Mouse (Mus musculus): ENCODE data around the gene Men1.

Gene Men1

GRCm38 (mm10) chr19:6364317-6364725, 29.5 kb downstream of the Men1 start:
- peak; percentile 84 to 86 for DNase-seq (ENCODE audit: low spot score in 2 of 2)

GRCm38 (mm10) chr19:6364842-6365241, 30.1 kb downstream of the Men1 start:
- no peak for DNase-seq (ENCODE audit: low spot score in 2 of 2)

DNA sequence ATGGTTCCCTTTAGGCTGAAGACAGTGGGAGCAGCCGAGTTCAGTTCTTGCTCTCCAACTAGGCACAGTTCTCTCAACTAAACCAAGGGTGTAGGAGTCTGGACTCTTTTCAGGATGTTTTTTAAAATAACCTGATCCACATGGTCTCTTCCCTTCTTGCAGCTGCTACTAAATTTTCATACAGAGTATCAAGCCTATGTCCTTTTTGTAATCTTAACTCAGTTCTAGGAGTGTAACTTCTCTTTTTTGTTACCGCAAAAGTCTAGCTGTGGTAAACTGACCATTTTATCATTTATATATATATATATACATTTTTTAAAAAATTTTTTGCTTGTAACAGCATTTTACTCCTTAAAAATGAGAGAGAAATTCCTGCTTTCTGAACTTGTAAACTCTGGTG, 35.4 kb downstream of the Men1 start:
- no peak for DNase-seq (ENCODE audit: low spot score in 2 of 2)

DNA sequence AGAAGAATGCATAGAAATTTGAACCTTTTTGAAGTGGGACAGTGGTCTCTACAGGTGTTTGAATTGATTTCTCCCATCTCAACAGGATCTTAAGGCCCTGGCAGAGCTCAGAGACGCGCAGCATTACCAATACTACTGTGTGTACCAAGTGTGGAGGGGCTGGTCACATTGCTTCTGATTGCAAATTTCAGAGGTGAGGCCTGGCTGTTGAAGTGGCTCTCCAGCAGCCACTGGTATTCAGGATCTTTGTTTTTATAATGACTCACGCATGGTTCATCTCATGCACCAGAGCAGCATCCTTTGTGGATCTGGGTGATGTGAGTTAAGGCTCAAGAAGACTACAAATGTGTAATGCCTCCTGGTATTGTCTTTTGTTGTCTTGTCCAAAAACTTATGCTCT, 37.7 kb downstream of the Men1 start:
- no peak for DNase-seq (ENCODE audit: low spot score in 2 of 2)

GRCm38 (mm10) chr19:6373539-6374400, 39.0 kb downstream of the Men1 start:
- peak; percentile 58 to 73 for DNase-seq (ENCODE audit: low spot score in 2 of 2)

GRCm38 (mm10) chr19:6374571-6374970, 39.8 kb downstream of the Men1 start:
- no peak for DNase-seq (ENCODE audit: low spot score in 2 of 2)

DNA sequence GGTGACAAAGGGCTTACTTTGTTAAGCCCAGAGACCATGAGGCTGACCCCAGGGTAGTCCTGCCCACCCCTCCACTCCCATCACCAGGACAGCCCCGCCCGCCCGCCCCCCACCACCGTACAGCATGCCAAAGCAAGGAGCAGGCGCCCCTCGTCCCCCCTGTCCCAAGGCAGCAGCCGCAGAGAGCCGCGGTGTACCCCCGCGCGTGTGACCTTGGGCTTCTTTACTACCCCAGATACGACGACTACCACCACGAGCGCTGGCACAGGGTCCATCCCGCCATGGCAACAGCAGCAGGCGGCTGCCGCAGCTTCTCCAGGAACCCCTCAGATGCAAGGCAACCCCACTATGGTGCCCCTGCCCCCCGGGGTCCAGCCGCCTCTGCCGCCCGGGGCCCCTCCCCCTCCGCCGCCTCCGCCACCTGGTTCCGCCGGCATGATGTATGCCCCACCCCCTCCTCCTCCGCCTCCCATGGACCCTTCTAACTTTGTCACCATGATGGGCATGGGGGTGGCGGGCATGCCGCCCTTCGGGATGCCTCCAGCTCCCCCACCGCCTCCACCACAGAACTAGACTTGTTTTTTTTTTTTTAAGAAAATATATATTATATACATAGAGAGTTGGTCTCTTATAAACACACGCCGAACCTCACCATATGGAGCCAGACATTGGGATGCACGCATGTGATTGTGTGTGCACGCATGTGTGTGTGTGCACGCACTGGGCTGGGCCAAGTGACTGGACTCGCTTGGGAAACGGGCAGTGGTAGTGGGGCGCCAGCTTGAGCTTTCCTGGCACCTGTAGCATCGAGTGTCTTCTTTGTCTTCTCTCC, 40.9 kb downstream of the Men1 start:
- DNase-seq (ENCODE audit: low spot score in 2 of 2), result no peak

DNA sequence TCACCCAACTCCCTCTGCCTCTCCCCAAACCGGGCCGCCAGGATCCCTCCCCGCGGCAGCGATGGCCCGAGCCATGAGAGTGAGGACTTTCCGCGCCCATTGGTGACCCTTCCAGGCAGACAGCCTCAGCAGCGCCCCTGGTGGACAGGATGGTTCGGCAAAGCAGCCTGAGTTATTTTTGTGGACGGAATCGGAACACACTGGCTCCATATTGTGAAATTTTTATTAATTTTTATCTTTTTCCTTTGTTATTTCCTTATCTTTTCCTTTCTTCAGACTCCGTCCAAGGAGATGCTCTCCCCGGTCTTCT, 41.4 kb downstream of the Men1 start:
- no peak for DNase-seq (ENCODE audit: low spot score in 2 of 2)

DNA sequence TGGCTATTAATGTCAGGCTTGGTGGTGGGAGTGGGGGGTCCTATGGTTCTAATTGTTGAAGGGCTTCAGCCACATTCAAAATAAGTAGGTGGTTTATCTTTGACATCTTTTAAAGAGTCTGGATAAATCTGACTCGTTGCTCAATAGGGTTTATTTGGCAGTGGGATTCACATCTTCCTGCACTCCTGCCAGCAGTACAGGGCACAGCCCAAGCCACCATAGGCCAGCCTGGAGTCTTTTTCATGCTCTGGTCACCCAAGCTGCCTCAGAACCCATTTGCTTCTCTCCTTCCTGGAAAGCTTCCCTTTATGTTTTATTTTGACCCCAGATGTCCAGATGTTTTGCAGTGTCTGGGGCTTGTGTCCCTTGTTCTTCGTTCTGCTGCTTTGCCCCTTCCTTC, 41.9 kb downstream of the Men1 start:
- DNase-seq (ENCODE audit: low spot score in 2 of 2), result no peak

DNA sequence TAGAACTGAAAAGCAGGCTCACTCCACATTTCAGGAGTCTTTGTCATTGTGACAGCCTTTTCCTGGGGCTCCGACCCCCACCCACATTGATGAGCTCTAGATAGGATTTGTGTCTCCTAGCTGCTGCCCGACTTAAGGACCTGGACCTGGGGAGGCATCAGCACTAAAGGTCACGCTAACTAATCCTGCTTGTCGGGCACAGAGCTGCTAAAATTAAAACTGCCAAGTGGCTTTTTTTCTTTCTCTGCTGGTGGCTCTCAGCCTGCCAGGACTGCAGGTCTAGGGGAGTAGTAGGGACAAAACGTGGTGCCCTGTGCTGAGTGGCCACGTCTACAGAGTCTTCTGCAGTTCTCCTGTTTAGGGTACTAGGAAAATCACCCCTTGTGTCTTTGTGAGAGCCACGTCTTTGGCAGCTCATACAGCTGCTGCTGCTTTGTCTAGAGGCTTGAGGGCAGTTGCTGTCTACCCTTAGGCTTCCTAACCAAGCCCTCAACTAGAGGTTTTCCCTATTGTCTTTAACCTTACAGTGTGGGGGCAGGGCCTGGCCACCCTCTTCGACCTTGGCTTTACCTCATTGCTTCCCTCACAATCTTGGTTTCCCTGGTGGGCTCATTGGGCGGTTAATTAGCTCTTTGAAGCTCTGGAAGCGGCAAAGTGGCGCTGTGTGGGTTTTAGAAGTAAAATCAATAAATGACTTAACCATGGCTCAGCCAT, 42.7 kb downstream of the Men1 start:
- no peak for DNase-seq (ENCODE audit: low spot score in 2 of 2)

GRCm38 (mm10) chr19:6380411-6381166, 45.8 kb downstream of the Men1 start:
- no peak for DNase-seq (ENCODE audit: low spot score in 2 of 2)

- DNase-seq (ENCODE audit: low spot score in 2 of 2), result no peak
Observed at GRCm38 (mm10) chr19:6381238-6381637, 46.5 kb downstream of the Men1 start.

DNA sequence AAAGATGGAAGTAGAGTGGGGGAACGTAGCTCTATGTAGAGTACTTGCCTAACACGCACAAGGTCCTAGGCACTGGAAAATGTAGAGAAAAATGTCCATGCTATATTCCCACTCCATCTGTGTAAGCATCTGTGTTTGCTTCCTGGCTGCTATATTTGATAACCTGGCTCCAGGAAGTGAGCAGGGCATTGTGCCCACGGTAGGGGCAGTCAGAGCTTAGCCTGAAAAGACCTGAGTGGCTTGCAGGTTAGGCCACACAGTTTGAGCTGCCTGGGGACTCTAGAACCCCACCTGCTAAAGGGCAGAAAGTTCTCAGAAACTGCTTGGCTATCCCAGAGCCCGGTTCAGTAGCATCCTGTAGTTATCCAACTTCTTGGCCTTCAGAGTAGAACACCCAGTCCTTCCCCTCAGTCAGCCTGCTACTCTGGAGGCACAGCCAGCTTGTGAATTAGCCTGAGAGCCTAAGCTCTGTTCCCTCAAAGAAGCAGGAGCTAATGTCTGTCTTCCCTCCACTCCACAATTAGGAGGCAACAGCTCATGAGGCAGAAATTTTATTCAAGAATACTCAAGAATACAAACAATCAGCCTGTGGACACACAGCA, 47.6 kb downstream of the Men1 start:
- DNase-seq (ENCODE audit: low spot score in 2 of 2), result no peak

DNA sequence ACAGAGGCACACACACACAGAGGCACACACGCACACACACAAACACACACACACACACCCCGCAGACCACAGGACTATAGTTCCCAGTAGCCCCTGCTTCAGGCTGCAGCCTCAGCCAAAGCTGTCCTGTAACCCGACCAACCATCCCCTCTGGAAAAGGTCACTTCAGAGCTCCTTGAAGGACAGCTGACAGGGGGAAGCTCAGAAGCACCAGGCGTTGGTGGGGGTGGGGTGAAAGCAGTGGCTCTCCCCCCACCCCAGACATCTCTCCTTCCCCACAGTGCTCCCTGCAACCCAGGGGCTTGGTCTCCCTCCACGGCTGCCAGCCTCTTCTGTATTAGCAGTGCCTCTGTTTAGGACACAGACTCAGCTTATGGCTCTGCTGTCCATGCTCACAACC, 48.7 kb downstream of the Men1 start:
- no peak for DNase-seq (ENCODE audit: low spot score in 2 of 2)

GRCm38 (mm10) chr19:6384128-6384527, 49.3 kb downstream of the Men1 start, which contains the start of gene Pygm:
Gene Pygm (plus strand): TSS chr19:6384399.
- DNase-seq (ENCODE audit: low spot score in 2 of 2), result no peak

DNA sequence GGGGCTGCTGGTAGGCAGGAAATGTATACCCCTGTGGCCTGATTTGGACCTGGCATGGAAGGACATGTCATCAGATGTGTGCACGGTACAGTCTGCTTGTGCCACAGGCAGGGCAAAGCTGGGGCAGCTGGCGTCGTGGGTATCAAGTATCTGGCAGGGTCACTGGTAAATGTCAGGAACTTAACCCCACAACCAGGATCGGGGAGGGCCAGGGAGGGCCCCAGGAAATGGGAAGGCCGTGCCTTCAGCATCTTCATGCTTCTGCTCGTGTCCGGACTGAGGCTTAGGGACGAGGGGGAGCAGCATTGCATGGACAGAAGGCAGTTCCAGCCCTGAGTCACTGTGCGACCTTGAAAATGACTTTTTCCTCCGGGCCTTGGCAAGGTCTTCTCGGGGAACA, 50.2 kb downstream of the Men1 start:
- no peak for DNase-seq (ENCODE audit: low spot score in 2 of 2)

- no peak for DNase-seq (ENCODE audit: low spot score in 2 of 2)
Observed at GRCm38 (mm10) chr19:6385419-6385818, 50.6 kb downstream of the Men1 start.

GRCm38 (mm10) chr19:6385821-6386220, 51.0 kb downstream of the Men1 start:
- no peak for DNase-seq (ENCODE audit: low spot score in 2 of 2)

DNA sequence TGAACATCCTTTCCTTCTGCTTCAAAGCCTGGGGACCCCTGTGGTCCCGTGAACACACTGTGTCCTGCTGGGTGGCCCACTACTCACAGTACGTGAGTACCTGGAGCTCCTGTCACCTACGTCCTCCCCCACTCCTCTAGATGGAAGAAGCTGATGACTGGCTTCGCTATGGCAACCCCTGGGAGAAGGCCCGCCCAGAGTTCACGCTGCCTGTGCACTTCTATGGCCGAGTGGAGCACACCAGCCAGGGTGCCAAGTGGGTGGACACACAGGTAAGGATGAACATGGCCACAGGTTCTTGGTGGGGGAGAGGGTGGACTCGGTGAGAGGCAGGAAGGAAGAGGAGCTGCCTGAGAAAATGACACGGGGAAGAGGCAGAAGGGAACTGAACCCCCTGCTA, 51.5 kb downstream of the Men1 start:
- DNase-seq (ENCODE audit: low spot score in 2 of 2), result no peak

GRCm38 (mm10) chr19:6388006-6388405, 53.2 kb downstream of the Men1 start:
- DNase-seq (ENCODE audit: low spot score in 2 of 2), result no peak

- no peak for DNase-seq (ENCODE audit: low spot score in 2 of 2)
Observed at GRCm38 (mm10) chr19:6389803-6390202, 55.0 kb downstream of the Men1 start.

Measured in frontal cortex, postnatal 14 days (tissue).